ENCODE assay signal across 18 mouse cellular contexts in genomic region chr6:148789010-148789673, GRCm38 (mm10). TPM values are rescaled to one million over a fixed set of nuclear protein-coding genes. Genes with fewer than 3 reads are reported as not detected.
DNase-seq lines count a peak whose midpoint lies in the region; TF ChIP-seq lines count a peak whose summit lies in the region.
"Had no signal": no experiment of that assay in that cellular context is flagged by ENCODE, and none has a peak within 500 bp of the region (broad histone marks: within the 10 kb centered on the region; RNA-seq: fewer than 3 reads in every experiment).

No protein-coding gene starts in this region.

- DNase-seq in gastrocnemius, adult 2 months, result no peak
- DNase-seq in gastrocnemius, postnatal 10 days, result no peak
- peak; percentile 2 to 3 for DNase-seq in heart, postnatal 10 days
- no peak for DNase-seq in heart, postnatal 14 days
- DNase-seq in right cerebral cortex, adult 18-20 months, result peak; percentile 14
- DNase-seq in right cerebral cortex, adult 2 months (ENCODE audit: low spot score in 2 of 2), result no peak
- DNase-seq in lung, postnatal 4 days, result no peak
- DNase-seq: adrenal gland, postnatal 14 days; cerebellum, adult 8-10 months; kidney, adult 18-20 months; kidney, postnatal 14 days; liver; lung, adult 2 months; lung, postnatal 36 days; thymus, postnatal 4 days had no signal

- H3K27ac ChIP-seq in gastrocnemius, adult 2 months, result peak overlapping the region; percentile 21; the same call in 1 of the 2 replicates
- H3K27ac ChIP-seq: hindbrain, embryonic 15.5 days; midbrain, embryonic 10.5 days had no signal

- no peak for TF ChIP-seq CTCF in gastrocnemius, adult 2 months (IDR thresholded peaks at IDR 0.05)

- intact Hi-C loops in gastrocnemius, adult 2 months (cut with DNase I), result no loop called here
- intact Hi-C loops in heart, postnatal 10 days (cut with DNase I), result no loop called here
- intact Hi-C loops in heart, postnatal 14 days (cut with DNase I), result no loop called here

- H3K4me3 ChIP-seq in gastrocnemius, adult 2 months, result no peak overlapping the region
- H3K4me3 ChIP-seq: erythroblast, embryonic 14.5 days; hindbrain, embryonic 15.5 days; midbrain, embryonic 10.5 days had no signal

RNA-seq across cellular contexts. Expression of gene Ipo8, which starts 42.1 kb away (rescaled TPM):
- 10 to 100 TPM; 17.7 to 18.0 TPM for total RNA-seq in gastrocnemius, adult 2 months (2021)
- 10 to 100 TPM; 25.0 to 28.0 TPM for total RNA-seq in gastrocnemius, postnatal 10 days (2021)
- 10 to 100 TPM; 23.6 to 27.5 TPM for total RNA-seq in heart, postnatal 10 days (2021)
- total RNA-seq in heart, postnatal 14 days (2021), result 10 to 100 TPM; 21.4 to 23.7 TPM

Comparison
In these comparisons a context has a peak if more than half of its experiments do, and no peak if none do; other contexts are left out.
1. DNase-seq: peak in heart, postnatal 10 days (2 of 2) and right cerebral cortex, adult 18-20 months (single experiment); none in gastrocnemius, adult 2 months (single experiment), gastrocnemius, postnatal 10 days (single experiment), heart, postnatal 14 days (0 of 2), right cerebral cortex, adult 2 months (0 of 2) and lung, postnatal 4 days (0 of 2).